Mouse (Mus musculus) CH12.LX (cell line): ENCODE results near the gene Slc6a19. TPM values are rescaled to one million over a fixed set of nuclear protein-coding genes. Genes with fewer than 3 reads are reported as not detected.

Experiments
- DNase-seq: peaks from one replicate; pipeline ENCODE4 v3.0.0-alpha.2; 2013; ENCODE audit errors: extremely low read depth
- H3K27ac ChIP-seq: 2 replicates; pipeline ENCODE4 v1.5.1; 2012; ENCODE audit warnings: low read depth, mild to moderate bottlenecking, control low read depth, moderate library complexity; ENCODE audit not compliant: insufficient read depth
- H3K27me3 ChIP-seq: replicated peaks from 2 replicates; pipeline ENCODE3; 2012; ENCODE audit warnings: inconsistent platforms
- H3K36me3 ChIP-seq, 2 experiments: replicated peaks in 1 of 2; 2 replicates each; pipeline versions ENCODE3 to v1.6.1; 2012; ENCODE audit warnings: inconsistent platforms in 1 of 2, low read length in 1 of 2, mild to moderate bottlenecking in 1 of 2, mixed read lengths in 1 of 2, moderate library complexity in 1 of 2; ENCODE audit not compliant: control insufficient read depth in 1 of 2, insufficient read depth in 1 of 2
- H3K4me1 ChIP-seq, 2 experiments: 2 replicates each; pipeline ENCODE4 v1.6.1; 2012; ENCODE audit warnings: inconsistent platforms in 1 of 2, moderate library complexity in 1 of 2; ENCODE audit not compliant: insufficient read depth in 2 of 2, control insufficient read depth in 1 of 2
- H3K4me2 ChIP-seq: 2 replicates; pipeline ENCODE4 v1.6.1; 2012; ENCODE audit warnings: low read depth, mild to moderate bottlenecking, control low read depth; ENCODE audit not compliant: poor library complexity, insufficient read depth, severe bottlenecking
- H3K4me3 ChIP-seq, 3 experiments: fragments of 150-350 bp in 1 of 3; sonication (generic) in 1 of 3; replicated peaks in 1 of 3; 2 replicates each; pipeline versions ENCODE3 to v1.5.1; 2011 to 2012; ENCODE audit warnings: low read depth in 2 of 3, low read length in 2 of 3, mild to moderate bottlenecking in 2 of 3, moderate library complexity in 2 of 3, control low read depth in 1 of 3, improper control_type of control experiment in 1 of 3, inconsistent platforms in 1 of 3, mixed read lengths in 1 of 3; ENCODE audit not compliant: poor library complexity in 1 of 3
- H3K79me2 ChIP-seq: replicated peaks from 2 replicates; pipeline ENCODE4 v1.6.1; 2012; ENCODE audit warnings: mild to moderate bottlenecking, moderate library complexity; ENCODE audit not compliant: control insufficient read depth, poor library complexity, insufficient read depth, severe bottlenecking; ENCODE audit errors: extremely low read depth
- H3K9ac ChIP-seq: 2 replicates; pipeline ENCODE4 v1.6.1; 2012; ENCODE audit warnings: low read depth, mild to moderate bottlenecking, control low read depth, moderate library complexity; ENCODE audit not compliant: insufficient read depth
- H3K9me3 ChIP-seq: replicated peaks from 2 replicates; pipeline ENCODE3; 2012; ENCODE audit warnings: low read length, inconsistent platforms, mixed read lengths
- BHLHE40 ChIP-seq: IDR thresholded peaks from 2 replicates; pipeline ENCODE4 v1.6.1; 2011; ENCODE audit warnings: mild to moderate bottlenecking, low read depth, low read length, improper control_type of control experiment
- CHD1 ChIP-seq: IDR thresholded peaks from 2 replicates; pipeline ENCODE4 v1.6.1; 2012; ENCODE audit warnings: low read depth, low read length, improper control_type of control experiment, inconsistent platforms
- CHD2 ChIP-seq: IDR thresholded peaks from 2 replicates; pipeline ENCODE4 v1.6.1; 2011; ENCODE audit warnings: low read length, improper control_type of control experiment
- CTCF ChIP-seq, 2 experiments: IDR thresholded peaks in 1 of 2; conservative IDR thresholded peaks in 1 of 2; 2 replicates each; pipeline ENCODE4 v1.5.1; 2011 to 2012; ENCODE audit warnings: low read depth in 2 of 2, low read length in 2 of 2, improper control_type of control experiment in 1 of 2, inconsistent platforms in 1 of 2, mild to moderate bottlenecking in 1 of 2, moderate library complexity in 1 of 2
- EP300 ChIP-seq: IDR thresholded peaks from 2 replicates; pipeline ENCODE4 v1.6.1; 2011; ENCODE audit warnings: low read length, improper control_type of control experiment
- ETS1 ChIP-seq: conservative IDR thresholded peaks from 2 replicates; pipeline ENCODE4 v1.6.1; 2012; ENCODE audit warnings: low read depth, mild to moderate bottlenecking, inconsistent platforms, low read length, improper control_type of control experiment, moderate library complexity
- IRF4 ChIP-seq: IDR thresholded peaks from 2 replicates; pipeline ENCODE4 v1.6.1; 2014; ENCODE audit warnings: low read depth, mild to moderate bottlenecking, inconsistent platforms, low read length, improper control_type of control experiment
- JUND ChIP-seq: conservative IDR thresholded peaks from 2 replicates; pipeline ENCODE4 v1.6.1; 2011; ENCODE audit warnings: low read depth, low read length, improper control_type of control experiment
- KAT2A ChIP-seq: IDR thresholded peaks from 2 replicates; pipeline ENCODE4 v1.6.1; 2012; ENCODE audit warnings: low read length, improper control_type of control experiment, inconsistent platforms; ENCODE audit not compliant: insufficient replicate concordance
- MAX ChIP-seq: IDR thresholded peaks from 2 replicates; pipeline ENCODE4 v1.6.1; 2011; ENCODE audit warnings: low read length, improper control_type of control experiment
- MAZ ChIP-seq: IDR thresholded peaks from 2 replicates; pipeline ENCODE4 v1.6.1; 2012; ENCODE audit warnings: low read depth, mild to moderate bottlenecking, inconsistent platforms, low read length, improper control_type of control experiment, moderate library complexity
- MEF2A ChIP-seq: IDR thresholded peaks from 2 replicates; pipeline ENCODE4 v1.6.1; 2014; ENCODE audit warnings: low read depth, mild to moderate bottlenecking, inconsistent platforms, low read length, improper control_type of control experiment, borderline replicate concordance
- MXI1 ChIP-seq: IDR thresholded peaks from 2 replicates; pipeline ENCODE4 v1.6.1; 2011; ENCODE audit warnings: mild to moderate bottlenecking, low read depth, low read length, improper control_type of control experiment
- MYC ChIP-seq: IDR thresholded peaks from 2 replicates; pipeline ENCODE4 v1.6.1; 2011; ENCODE audit warnings: low read depth, mild to moderate bottlenecking, improper control_type of control experiment, low read length
- NRF1 ChIP-seq: IDR thresholded peaks from 2 replicates; pipeline ENCODE4 v1.6.1; 2014; ENCODE audit warnings: low read depth, mild to moderate bottlenecking, inconsistent platforms, low read length, improper control_type of control experiment, moderate library complexity
- PAX5 ChIP-seq: IDR thresholded peaks from 2 replicates; pipeline ENCODE4 v1.6.1; 2012; ENCODE audit warnings: low read length, inconsistent platforms, mixed read lengths
- POLR2AphosphoS2 ChIP-seq: IDR thresholded peaks from 2 replicates; pipeline ENCODE4 v1.6.1; 2011; ENCODE audit warnings: low read depth, low read length, improper control_type of control experiment
- RCOR1 ChIP-seq: conservative IDR thresholded peaks from 2 replicates; pipeline ENCODE4 v1.6.1; 2012; ENCODE audit warnings: low read depth, mild to moderate bottlenecking, inconsistent platforms, low read length, improper control_type of control experiment
- SIN3A ChIP-seq: IDR thresholded peaks from 2 replicates; pipeline ENCODE4 v1.6.1; 2012; ENCODE audit warnings: low read length, improper control_type of control experiment, inconsistent platforms
- SMC3 ChIP-seq: IDR thresholded peaks from 2 replicates; pipeline ENCODE4 v1.6.1; 2011; ENCODE audit warnings: low read depth, low read length, improper control_type of control experiment
- TBP ChIP-seq: conservative IDR thresholded peaks from 2 replicates; pipeline ENCODE4 v1.6.1; 2011; ENCODE audit warnings: low read depth, low read length, improper control_type of control experiment
- TCF12 ChIP-seq: IDR thresholded peaks from 2 replicates; pipeline ENCODE4 v1.6.1; 2014; ENCODE audit warnings: low read depth, mild to moderate bottlenecking, inconsistent platforms, low read length, improper control_type of control experiment
- USF2 ChIP-seq: conservative IDR thresholded peaks from 2 replicates; pipeline ENCODE4 v1.6.1; 2011; ENCODE audit warnings: low read depth, low read length, improper control_type of control experiment
- ZKSCAN1 ChIP-seq: IDR thresholded peaks from 2 replicates; pipeline ENCODE4 v1.6.1; 2012; ENCODE audit warnings: low read depth, inconsistent platforms, low read length, improper control_type of control experiment, borderline replicate concordance
- dilution Hi-C: fragments of 300-500 bp; cut with MboI; formaldehyde crosslinking; loops from 2 replicates; pipeline ENCODE4 v1.14.3; 2020; ENCODE audit warnings: low sequenced_read_pairs; ENCODE audit not compliant: extremely low pct_unique_long_range_greater_than_20kb, extremely low pct_ligation_motif_present
- in situ Hi-C: fragments of 300-500 bp; cut with MboI; formaldehyde crosslinking; loops from 3 replicates; pipeline ENCODE4 v1.14.3; 2019; ENCODE audit warnings: low sequenced_read_pairs, low pct_ligation_motif_present, low pct_unique_long_range_greater_than_20kb, mixed read lengths
- polyA plus RNA-seq: library from polyadenylated mRNA; unstranded; fragments of >175 nt; gene quantifications from 2 replicates; pipeline ENCODE4 v1.2.1, GENCODE M21; 2012; ENCODE audit warnings: low read depth; ENCODE audit not compliant: insufficient read length
- total RNA-seq, 2 experiments: library from RNA; depleted of rRNA; stranded (reverse); fragments of 300-350 nt in 1 of 2; fragments of >200 nt in 1 of 2; gene quantifications; 2 replicates each; pipeline ENCODE4 v1.2.3; 2012 to 2014

Gene Slc6a19
- total and polyA plus RNA-seq, 3 experiments: 0.13 TPM; not detected in 1

DNA sequence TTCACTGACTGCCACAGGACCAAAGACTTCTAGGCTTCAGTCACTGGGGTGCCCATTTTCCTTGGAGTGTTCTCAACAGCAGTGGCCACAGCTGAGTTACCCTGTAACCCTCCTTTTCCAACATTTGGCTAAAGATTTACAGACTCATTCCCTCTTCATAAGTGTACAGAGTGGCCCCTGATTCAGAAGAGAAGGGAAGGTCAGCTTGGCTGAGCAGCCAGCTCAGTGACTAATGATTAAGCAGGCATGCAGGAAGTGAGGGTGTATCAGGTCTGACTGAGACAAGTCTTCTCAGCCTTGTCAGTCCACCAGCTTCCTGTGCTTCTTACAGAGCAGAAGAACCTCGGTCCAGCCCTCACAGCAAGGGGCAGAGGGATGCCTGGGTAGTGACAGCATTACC, 24.3 kb downstream of the Slc6a19 start:
- Histone ChIP-seq H3K27ac (no peak overlapping the region), H3K9me3 (no peaks in the 10 kb centered on the region), H3K27me3 (peaks cover 22% of the 10 kb centered on the region), H3K9ac (no peak overlapping the region), H3K4me3 (no peak overlapping the region), H3K79me2 (no peaks in the 10 kb centered on the region), H3K36me3 (no peaks in the 10 kb centered on the region), H3K4me2 (no peak overlapping the region), H3K4me1 (0 out of 4 replicates have a peak, but pooled peaks cover 2 to 4% of the 10 kb centered on the region in 2 experiments)
- TF ChIP-seq RCOR1 (no peak), CTCF (conservative IDR thresholded peaks at IDR 0.05 in 1 of 2, IDR thresholded peaks at IDR 0.05 in 1 of 2; ENCODE audit: low read depth in 2 of 2, low read length in 2 of 2) (no peak), BHLHE40 (no peak), CHD1 (no peak), ETS1 (no peak), ZKSCAN1 (no peak), TCF12 (no peak), SIN3A (no peak), CHD2 (no peak), PAX5 (no peak), TBP (no peak), MEF2A (no peak), IRF4 (no peak), SMC3 (no peak), MAZ (no peak), JUND (no peak), MYC (no peak)
- no peak for DNase-seq
- in situ Hi-C loops (no loop called here), dilution Hi-C loops (no loop called here)

DNA sequence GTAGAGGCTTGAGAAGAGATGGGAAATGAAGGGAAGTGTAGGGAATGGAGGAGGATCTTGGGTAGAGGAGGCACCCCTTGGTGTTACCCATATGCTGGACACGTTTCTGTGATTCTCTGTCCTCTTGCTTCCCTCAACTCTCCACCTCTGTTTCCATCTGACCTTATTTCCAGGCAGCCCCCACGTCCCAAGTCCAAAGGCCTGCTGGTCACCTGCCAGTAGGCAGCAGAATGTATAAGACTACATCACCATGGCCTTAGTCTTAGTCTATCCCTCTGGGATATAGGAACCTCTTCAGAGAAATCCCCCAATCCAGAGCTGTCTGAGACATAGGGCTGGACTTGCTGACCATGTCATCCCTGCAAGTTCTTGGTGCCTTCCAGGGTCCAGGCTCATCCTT, 25.4 kb downstream of the Slc6a19 start:
- Histone ChIP-seq H3K79me2 (no peaks in the 10 kb centered on the region), H3K4me1 (0 out of 4 replicates have a peak, but pooled peaks cover 2 to 4% of the 10 kb centered on the region in 2 experiments), H3K9ac (no peak overlapping the region), H3K4me2 (no peak overlapping the region), H3K4me3 (no peak overlapping the region), H3K9me3 (no peaks in the 10 kb centered on the region), H3K27ac (no peak overlapping the region), H3K27me3 (peaks cover 29% of the 10 kb centered on the region), H3K36me3 (no peaks in the 10 kb centered on the region)
- no peak for DNase-seq
- in situ Hi-C loops: no loop called here
- no peak for TF ChIP-seq BHLHE40
- no peak for TF ChIP-seq USF2
- TF ChIP-seq MXI1: no peak
- no peak for TF ChIP-seq POLR2AphosphoS2
- TF ChIP-seq MAX: no peak
- TF ChIP-seq ZKSCAN1: no peak
- no peak for TF ChIP-seq NRF1
- no peak for TF ChIP-seq KAT2A
- TF ChIP-seq EP300: no peak
- dilution Hi-C loops: no loop called here
